Mouse (Mus musculus) cerebellum, adult (tissue): ENCODE data around the gene AC161166.1.

Source experiments
- ATAC-seq: cut with Nextera tagmentation; 2 replicates; pipeline ENCODE4 v1.9.2; 2017; ENCODE audit warnings: mild to moderate bottlenecking, moderate library complexity, mixed read lengths; ENCODE audit not compliant: insufficient number of reproducible peaks, low FRiP score, low TSS enrichment

The AC161166.1 gene

DNA sequence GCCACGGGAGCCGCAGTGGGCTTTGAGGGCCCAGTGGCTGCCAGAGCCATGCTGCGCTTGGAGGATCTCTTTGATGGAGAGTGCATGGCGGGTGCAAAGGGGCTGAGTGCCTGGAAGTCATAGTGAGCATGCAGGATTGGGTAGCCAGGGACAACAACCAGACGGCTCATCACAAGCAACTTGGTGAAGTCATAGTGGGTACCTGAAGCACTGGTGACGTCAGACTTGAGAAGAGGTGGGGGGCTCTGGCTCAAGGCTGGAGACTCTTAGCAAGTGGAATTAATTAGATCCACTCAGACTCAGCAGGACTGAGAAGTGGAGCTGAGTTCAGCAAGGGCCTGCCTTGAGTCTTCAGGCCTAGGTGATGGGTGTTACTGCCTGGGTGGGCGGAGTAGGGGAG, at the start of gene AC161166.1:
AC161166.1 (minus strand) TSS at position 101 of the 400 bp plus-strand sequence.
- no peak for ATAC-seq

DNA sequence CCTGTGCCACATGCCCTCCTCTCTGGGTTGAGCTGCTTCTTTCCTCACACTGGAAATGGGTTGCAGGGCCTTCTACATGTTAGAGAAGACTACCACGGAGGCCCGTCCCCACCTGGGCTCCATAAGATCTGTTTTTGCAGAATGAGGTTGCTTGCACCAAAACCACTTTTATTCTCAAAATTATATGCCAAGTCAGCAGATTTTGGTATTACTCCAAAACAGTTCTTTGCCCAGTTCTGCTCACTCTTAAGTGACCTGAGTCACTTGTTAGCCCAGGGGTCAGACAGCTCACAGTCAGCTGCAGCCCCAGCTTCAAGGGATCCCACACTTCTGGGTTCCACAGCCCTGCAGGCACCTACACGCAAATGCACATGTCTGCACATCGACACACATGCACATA, 49.2 kb upstream of the AC161166.1 start:
- ATAC-seq = no peak

DNA sequence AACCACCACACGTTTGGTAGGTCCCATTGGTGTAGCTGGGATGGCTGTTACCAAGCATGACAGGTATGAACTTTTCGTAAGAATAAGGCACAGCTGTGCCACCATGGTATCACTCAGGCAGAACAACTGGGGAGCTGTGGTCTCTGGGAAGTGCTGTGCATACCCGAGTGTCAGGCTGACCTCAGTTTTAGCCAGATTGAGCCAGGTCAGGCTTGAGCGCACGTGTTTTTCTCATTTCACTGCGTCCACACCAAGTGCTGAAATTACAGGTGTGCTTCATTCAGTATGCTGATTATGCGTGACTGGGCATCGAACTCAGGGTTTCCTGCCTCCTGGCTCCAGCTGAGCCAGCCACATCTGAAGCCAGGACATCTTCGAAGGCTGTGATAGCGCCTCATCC, 43.5 kb upstream of the AC161166.1 start:
- ATAC-seq = no peak

DNA sequence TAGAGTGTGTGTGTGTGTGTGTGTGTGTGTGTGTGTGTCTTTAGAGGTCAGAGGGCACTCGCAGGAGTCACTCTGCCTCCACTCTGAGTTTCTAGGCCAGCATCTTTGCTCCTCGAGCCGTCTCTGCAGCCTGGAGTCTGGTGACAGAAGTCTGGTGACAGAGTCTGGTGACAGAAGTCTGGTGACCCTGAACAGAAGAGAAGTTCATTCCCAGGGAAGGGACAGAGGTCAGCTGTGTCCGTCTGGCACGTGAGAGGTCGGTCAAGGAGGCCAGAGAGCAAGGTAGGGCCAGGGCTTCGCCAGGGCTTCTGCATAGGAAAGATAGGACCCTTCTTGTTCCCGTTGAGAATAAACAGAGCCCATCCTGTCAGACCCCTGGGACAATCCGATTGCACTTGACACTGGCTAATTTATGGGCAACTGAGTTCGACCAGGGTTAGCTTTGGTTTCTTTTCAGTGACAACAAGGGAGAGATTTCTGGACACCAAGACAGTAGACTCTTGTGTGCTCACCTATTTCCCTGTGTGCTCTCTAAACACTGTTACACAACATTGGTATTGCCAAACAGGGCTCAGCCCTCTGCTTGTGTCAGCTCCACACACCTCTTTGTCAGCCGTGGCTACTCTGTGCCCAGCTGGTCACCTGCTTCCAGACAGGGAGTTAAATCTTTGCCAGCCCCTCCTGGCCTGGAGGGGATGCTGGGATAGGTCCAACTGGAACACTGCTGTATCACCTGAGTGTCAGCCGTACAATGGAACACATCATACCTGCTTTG, 39.9 kb upstream of the AC161166.1 start:
- no peak for ATAC-seq

DNA sequence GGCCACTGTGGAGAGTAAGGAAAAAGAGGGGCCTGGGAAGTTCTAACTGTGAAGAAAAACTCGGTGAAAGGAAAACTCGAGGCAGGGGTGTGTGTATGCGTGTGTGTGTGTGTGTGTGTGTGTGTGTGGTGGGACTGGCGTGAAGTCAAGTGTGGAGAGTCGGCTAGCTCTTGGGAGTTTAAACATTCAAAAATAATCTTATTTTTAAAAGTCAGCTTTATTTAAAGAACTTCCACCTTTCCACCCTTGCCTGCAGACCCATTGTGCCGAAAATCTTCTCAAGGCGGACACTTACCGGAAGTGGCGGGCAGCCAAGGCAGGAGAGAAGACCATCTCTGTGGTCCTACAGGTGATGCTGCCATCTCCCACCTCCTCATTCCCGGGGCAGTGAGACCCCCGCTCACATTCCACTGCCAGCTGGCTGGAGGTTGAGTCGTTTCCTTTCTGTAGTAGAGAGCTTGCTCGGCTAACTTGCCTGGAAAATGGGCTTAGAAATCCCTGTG, 35.3 kb upstream of the AC161166.1 start:
- no peak for ATAC-seq

DNA sequence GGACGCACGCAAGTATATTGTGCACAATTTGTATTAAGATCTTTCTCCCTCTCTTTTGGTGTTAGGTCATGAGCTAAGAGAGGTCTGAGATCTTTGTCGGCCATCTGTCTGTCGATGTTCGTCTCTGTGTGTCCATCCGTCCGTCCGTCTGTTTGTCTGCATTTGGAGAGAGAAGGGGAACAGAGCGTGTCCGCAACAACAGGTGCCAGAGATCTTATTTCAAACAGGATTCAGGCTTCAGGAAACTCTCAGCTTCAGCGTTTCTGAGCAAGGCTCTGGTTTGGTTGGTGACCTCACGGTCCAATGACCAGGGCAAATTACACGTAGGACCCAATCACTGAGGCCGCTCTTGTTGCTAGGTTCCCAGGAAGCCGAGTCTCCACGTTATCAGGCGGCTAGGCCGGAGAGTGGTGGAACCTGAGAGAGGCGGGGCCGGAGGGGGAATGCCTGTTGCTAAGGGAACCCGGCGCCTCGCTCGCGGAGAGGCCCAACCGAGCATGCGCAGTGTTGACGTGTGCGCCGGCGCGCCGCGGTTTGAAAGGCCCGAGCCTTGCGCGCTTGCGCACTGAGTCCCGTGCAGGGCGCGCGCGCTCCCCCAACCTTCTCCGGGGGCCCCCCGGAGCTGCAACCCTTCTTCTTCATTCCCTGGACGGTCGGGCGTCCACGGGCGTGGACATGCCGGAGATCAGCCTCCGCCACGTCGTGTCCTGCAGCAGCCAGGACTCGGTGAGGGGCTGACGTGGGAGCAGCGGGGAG, 34.6 kb upstream of the AC161166.1 start:
- peak; percentile 99 for ATAC-seq

DNA sequence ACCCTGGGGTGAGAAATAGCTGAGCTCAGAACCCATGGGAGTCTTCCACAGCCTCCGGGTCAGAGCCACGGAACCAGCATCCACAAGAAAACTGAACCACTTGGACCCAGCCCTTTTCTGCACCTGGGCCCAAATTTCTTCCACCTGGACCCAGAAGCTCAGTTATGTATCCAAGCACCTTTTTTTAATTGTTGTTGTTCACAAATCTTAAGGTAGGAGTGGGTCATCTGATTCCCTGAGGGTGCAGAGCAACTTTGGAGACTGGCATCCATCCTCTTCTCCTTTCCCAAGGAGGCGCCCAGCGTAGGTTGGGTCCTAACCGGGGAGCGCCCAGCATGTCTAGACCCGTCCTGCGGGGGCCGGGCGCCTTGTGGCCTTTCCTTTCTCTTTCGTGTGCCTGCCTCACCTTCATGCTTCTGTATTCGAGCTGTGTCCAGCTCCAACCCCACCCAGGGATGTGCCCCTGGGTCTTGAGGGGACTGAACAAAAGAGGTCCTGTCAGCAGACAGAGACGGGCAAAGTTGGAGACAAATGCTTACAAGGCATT, 33.9 kb upstream of the AC161166.1 start, which contains the start of the genes Pinlyp and Xrcc1:
Pinlyp (minus strand) TSS at position 51 of the 547 bp plus-strand sequence.
Xrcc1 (plus strand) TSS at position 222 of the 547 bp plus-strand sequence.
- no peak for ATAC-seq

DNA sequence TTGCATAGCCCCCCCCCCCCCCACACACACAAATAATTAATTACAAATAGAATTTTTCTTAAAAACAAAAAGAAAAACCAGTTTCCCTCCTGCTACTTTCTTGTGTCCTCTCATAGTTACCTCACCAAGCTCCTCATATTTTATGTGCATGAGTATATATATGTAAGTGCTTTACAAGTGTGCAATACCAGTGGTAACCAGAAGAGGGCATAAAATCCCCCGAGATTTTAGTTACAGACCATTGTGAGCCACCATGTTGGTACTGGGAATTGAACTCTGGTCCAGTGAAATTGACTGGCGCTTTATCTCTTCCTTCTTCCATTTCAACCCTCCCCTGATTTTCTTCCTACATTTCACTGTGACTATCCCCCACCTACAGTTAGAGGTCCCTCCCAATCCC, 32.3 kb upstream of the AC161166.1 start:
- no peak for ATAC-seq

DNA sequence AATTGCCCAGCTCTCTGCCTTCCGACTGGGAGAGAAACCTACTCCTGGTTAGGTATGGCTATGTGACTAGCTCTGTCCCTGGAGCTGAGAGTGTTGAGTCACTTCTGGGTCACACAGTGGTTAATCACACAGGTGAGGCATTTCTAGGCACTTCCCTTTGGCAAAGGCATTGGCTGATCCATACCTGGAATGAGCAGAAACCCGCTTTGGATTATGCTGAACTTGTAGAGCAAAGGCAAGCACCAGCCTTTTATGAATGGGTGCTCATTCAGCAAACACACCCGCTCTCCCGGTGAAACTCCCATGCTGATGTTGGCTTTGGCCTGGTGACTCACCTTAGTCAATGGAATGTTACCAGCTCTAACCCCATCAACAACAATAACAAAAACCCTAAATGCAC, 27.4 kb upstream of the AC161166.1 start:
- no peak for ATAC-seq

DNA sequence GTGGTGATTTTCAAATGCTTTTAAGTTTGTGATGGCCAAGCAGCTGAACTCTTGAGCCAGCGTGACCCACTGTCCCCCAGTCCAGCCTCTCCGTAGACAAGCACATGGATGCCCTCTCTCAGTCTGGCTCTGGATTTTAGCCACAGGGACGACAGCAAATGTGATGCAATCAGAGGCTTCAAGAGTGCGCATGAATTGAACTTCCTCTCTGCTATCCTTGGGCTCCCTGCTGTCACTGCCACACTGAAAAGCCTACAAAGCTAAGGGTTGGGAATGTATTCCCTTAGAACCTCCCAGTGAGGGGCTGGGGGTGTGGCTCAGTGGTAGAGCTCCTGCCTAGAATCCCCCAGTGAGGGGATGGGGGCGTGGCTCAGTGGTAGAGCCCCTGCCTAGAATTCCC, 26.4 kb upstream of the AC161166.1 start:
- no peak for ATAC-seq

DNA sequence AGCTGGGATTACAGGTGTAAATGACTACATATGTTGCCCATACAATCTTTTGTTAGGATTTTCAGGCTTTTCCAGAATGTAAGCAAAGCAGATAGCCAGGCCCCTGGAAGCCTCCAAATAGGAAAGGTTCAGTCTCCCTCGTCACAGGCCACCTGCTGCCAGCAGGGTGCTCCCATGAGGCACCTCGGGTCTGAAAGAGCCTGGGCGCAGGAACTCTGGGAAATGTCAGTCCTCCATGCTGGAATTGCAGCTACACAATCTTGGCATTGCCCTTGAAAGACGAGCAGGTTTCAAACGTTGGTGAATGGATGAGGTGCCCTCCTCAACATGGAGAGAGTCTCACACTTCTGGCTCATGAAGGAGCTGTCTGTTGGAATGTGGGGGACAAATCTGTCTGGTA, 25.9 kb upstream of the AC161166.1 start:
- no peak for ATAC-seq

DNA sequence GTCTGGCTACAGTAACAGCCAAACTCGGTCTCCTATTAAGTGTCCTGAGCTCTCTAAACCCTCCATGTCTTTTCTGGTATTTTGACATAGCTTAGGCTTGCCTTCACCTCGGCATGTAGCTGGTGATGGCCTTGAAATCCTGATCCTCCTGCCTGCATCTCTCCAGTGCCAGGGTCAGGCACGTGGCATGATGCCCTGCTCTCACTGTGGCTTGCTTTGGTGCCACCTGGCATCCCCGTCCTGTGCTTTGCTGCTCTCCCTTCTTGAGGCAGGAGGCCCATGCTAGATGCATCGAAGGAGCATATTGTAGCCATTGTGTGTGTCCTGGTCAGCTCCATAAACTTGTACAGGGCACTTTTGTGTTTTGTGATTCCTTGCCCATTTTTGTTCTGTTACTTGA, 25.3 kb upstream of the AC161166.1 start:
- ATAC-seq = peak; percentile 80; the same call in 1 of the 2 replicates

DNA sequence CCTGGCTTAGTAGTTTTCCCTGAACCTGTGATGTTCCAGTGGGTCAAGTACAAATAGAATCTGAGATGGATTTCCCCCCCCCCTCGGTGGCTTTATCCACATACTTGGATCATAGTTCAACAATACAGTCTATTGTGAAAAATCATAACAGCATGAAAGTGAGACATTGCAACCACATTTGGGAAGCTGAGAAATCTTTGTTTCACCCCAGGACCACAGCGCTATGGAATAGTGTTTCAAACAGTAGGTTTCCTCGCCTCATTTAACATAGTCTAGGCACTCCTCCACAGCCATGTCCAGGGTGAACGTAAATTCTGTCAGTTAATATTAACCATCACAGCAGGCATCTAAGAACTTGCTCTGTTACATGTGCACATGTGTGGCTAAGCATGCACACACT, 24.8 kb upstream of the AC161166.1 start:
- ATAC-seq = no peak

DNA sequence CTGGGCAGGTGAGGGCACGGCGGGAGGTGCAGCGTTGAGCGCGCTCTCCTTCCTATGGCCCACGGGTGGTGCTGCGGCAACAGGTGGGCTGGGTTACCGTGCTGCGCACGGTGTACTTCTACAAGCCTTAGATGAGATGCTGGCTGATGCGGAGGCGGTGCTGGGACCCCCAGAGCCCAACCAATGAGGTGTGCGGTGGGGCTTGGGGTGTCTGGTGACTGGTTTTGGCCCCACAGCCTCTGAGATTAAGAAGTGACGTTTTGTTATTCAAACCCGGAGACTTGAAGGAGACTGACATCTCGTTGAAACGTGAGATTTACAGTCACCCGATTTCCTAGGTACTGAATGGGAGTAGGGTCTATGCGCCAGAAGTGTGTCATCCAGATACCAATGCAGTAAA, 22.0 kb upstream of the AC161166.1 start:
- no peak for ATAC-seq

DNA sequence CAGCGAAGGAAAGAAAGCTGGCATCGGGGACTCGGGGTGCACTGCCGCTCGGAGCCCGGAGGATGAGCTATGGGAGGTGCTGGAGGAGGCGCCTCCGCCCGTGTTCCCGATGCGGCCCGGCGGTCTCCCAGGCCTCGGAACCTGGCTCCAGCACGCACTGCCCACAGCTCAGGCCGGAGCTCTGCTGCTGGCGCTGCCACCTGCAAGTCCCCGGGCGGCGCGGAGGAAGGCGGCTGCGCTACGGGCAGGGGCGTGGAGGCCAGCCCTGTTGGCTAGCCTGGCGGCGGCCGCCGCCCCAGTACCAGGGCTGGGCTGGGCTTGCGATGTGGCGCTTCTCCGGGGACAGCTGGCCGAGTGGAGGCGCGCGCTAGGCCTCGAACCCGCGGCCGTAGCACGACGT, 21.6 kb upstream of the AC161166.1 start:
- ATAC-seq = no peak

DNA sequence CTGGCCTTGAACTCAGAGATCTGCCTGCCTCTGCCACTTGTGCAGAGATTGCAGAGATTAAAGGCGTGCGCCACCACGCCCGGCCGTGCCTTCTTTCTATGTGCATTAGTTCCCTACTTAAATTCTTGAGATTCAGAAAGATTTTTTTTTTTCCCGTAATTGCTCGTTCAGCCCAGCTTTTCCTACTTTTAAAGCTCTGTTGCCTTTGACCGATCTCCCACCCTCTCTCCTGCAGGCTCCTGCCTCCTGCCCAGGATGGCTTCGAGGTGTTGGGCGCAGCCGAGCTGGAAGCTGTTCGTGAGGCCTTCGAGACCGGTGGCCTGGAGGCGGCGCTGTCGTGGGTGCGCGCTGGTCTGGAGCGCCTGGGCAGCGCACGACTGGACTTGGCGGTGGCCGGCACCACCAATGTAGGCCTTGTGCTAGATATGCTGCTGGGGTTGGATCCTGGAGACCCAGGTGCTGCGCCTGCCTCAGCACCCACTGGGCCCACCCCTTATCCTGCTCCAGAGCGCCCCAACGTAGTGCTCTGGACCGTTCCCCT, 20.8 kb upstream of the AC161166.1 start:
- no peak for ATAC-seq

DNA sequence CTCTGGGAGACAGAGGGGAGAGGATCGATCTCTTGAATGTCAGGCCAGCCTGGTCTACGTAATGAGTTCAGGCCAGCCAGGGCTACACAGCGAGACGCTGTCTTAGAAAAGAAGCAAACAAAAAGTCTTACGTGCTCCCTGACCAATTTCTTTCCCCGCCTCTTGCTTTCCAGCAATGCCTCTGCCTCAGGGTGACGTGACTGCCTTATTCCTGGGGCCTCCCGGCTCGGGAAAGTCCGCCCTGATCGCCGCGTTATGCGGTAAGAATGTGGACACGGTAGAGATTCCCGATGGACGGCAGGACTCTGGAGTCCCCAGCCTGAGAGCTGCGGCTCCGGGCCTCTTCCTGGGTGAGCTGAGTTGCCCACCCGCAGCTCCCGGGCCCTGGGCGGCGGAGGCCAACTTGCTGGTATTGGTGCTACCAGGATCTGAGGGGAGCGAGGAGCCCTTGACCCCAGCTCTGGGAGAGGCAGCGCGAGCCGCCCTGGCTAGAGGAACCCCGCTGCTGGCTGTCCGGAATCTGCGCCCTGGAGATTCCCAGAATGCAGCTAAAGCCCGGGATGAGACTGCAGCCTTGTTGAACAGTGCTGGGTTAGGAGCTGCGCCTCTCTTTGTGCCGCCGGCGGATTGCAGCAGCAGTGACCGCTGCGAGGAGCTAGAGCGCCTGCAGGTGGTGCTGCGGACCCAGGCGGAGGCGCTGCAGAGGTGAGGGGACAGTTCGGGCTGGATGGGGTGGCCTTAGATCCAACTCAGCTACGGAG, 19.1 kb upstream of the AC161166.1 start:
- ATAC-seq = peak; percentile 24; the same call in 1 of the 2 replicates

DNA sequence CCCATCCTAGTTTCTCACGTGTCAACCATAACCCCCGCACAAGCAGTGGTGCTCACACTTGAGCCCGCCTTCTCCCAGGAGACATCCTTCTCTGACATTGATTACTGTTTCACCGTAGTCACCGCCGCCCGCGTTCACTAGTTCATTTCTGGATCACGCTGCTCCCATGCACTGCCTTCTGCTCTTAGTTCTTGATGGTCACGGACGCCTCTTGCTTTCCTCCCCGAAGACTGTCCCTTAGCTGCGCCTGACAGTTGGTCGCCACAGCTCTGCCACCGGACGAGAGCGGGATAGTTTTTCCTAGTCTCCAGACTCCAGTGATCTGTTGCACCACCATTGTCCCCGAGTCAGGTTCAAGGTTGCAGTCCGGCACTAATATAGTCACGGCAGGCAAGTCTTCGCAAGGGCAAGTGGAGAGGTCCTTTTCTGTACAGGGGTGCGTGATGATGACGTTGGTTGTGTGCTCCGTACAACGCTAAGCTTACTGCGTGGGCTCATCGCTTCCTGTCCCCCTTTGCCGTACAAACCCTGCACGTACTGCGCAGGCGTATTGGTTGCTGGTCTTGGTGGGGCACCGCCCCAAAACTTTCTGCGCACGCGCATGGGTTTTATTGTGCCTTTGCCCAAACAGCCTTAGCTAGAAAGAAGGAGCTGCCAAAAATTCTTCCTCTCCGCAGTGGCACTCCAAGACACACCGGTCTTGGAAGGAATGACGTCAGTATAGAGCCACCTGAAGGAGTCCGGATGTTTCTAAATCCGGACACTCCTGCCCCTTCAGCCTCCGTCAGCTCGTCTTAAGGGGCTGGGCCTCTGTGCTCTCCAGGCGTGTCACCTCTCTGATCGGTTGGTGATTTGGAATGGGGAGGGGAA, 18.0 kb upstream of the AC161166.1 start, which contains the start of gene Irgq:
Irgq (plus strand) TSS at position 628 of the 870 bp plus-strand sequence.
- ATAC-seq = peak; percentile 91

DNA sequence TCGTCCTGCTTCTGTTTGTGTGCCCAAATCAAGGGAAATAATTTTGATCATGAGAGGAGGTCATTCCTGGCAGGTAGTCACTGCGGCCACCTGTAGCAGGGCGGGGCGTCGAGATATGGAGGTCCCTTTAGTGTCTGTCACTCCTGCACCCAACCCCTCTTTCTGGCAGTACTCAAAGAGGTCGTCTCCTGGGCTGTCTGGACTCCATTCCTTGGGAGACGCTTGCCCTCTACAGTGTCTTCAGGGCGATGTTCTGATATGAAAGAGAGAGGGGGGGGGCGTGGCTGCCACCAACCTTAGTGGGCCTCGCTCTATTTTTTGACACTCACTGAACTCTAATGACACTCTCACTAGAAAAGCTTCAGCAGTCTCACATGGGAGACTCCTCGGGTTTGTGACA, 17.3 kb upstream of the AC161166.1 start:
- no peak for ATAC-seq
